Mouse (Mus musculus) left cerebral cortex, adult 6 months (tissue): ENCODE measurements around the gene Defa28. TPM values are rescaled to one million over a fixed set of nuclear protein-coding genes. Genes with fewer than 3 reads are reported as not detected.

Experiments used
- long read RNA-seq, 2 experiments: library from polyadenylated mRNA; unstranded; transcript quantifications; one replicate each; pipeline ENCODE4 v2.0.0; 2019 to 2020
- polyA plus RNA-seq: library from polyadenylated mRNA; unstranded; fragments of <200 nt; fragmentation: Nextera tagmentation; gene quantifications from 2 replicates; pipeline ENCODE4 v1.2.3, GENCODE M21; 2021

Defa28 gene
- polyA plus RNA-seq: not detected in 2 replicates
- long read RNA-seq, experiment 1: 0 reads
- long read RNA-seq, experiment 2: 0 reads

DNA sequence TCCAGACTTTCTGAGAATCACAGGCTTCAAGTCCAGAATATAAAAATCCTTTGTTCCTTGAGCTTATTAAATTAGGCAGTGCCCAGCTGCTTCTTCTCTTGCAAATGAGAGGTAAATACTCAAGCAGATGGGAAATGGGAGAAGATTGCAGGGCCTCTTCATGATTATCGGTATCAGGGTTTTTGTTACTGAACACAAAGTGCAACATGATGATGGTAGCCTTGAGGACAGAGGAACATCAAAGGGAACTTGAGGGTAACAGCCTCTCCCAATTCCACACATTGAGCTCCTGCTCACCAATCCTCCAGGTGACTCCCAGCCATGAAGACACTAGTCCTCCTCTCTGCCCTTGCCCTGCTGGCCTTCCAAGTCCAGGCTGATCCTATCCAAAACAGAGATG is at the start of gene Defa28:
Gene Defa28 (plus strand): TSS at position 301 of the 400 bp plus-strand sequence.

DNA sequence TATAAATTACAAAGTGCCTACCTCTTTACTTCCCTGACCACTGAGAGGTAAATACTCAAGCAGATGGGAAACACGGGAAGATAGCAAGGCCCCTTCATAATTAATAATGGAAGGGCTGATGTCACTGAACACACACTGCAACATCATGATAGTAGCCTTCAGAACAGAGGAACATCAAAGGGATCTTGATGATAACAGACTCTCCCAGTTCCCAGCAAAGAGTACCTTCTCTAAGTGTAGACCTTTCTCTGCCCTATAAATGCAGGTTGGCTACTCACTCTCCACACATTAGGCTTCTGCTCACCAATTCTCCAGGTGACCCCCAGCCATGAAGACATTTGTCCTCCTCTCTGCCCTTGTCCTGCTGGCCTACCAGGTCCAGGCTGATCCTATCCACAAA is 17.7 kb upstream of the Defa28 start, which contains the start of gene Defa37:
Gene Defa37 (plus strand): TSS at position 301 of the 400 bp plus-strand sequence.

DNA sequence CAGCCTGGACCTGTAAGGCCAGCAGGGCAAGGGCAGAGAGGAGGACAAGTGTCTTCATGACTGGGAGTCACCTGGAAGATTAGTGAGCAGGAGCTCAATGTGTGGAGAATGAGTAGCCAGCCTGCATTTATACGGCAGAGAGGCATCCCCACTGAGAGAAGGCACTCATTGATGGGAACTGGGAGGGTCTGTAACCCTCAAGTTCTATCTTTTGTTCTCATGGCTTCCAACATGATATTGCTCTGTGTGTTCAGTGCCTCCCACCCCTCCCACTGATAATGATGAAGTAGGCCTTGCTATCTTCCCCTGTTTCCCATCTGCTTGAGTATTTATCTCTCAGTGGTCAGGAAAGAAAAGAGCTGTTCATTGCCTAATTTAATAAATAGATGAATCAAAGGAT is 11.6 kb downstream of the Defa28 start, which contains the start of gene Gm7861:
Gene Gm7861 (minus strand): TSS at position 101 of the 400 bp plus-strand sequence.

DNA sequence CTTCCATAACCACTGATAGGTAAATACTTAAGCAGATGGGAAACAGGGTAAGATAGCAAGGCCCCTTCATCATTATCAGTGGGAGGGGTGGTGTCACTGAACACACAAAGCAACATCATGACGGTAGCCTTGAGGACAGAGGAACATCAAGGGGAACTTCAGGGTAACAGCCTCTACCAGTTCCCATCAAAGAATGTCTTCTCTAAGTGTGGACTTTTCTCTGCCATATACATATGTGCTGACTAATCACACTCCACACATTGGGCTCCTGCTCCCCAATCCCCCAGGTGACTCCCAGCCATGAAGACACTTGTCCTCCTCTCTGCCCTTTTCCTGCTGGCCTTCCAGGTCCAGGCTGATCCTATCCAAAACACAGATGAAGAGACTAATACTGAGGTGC is 35.1 kb downstream of the Defa28 start, which contains the start of gene Defa26:
Gene Defa26 (plus strand): TSS at position 301 of the 400 bp plus-strand sequence.

Other genes starting within 250 kb of the Defa28 start
- not detected in 2 replicates for gene Defa2, start 204.5 kb upstream of the Defa28 start, polyA plus RNA-seq
- not detected in 2 replicates for gene Defa33, start 191.2 kb upstream of the Defa28 start, polyA plus RNA-seq
- gene Defa36, start 155.6 kb upstream of the Defa28 start, polyA plus RNA-seq: not detected in 2 replicates
- not detected in 2 replicates for gene Gm7849, start 126.4 kb upstream of the Defa28 start, polyA plus RNA-seq
- gene Defa20, start 73.7 kb upstream of the Defa28 start, polyA plus RNA-seq: not detected in 2 replicates
- not detected in 2 replicates for gene Defa32, start 54.0 kb upstream of the Defa28 start, polyA plus RNA-seq
- not detected in 2 replicates for gene Defa37, start 17.6 kb upstream of the Defa28 start, polyA plus RNA-seq
- not detected in 2 replicates for gene Gm7861, start 11.5 kb downstream of the Defa28 start, polyA plus RNA-seq
- not detected in 2 replicates for gene Defa26, start 35.2 kb downstream of the Defa28 start, polyA plus RNA-seq
- gene Defa17, start 72.8 kb downstream of the Defa28 start, polyA plus RNA-seq: not detected in 2 replicates
- gene Defa34, start 82.8 kb downstream of the Defa28 start, polyA plus RNA-seq: not detected in 2 replicates
- not detected in 2 replicates for gene AY761184, start 120.6 kb downstream of the Defa28 start, polyA plus RNA-seq
- gene Defa24, start 151.5 kb downstream of the Defa28 start, polyA plus RNA-seq: not detected in 2 replicates
- not detected in 2 replicates for gene Defb50, start 240.5 kb downstream of the Defa28 start, polyA plus RNA-seq